Mouse (Mus musculus) hindbrain, embryonic 16.5 days (tissue): ENCODE data around the gene Snrpb. TPM values are rescaled to one million over a fixed set of nuclear protein-coding genes. Genes with fewer than 3 reads are reported as not detected.

ENCODE experiments used
- ATAC-seq: fragments of 200-750 bp; cut with Nextera tagmentation; 2 replicates; pipeline ENCODE4 v1.8.0; 2017; ENCODE audit warnings: moderate TSS enrichment, moderate library complexity
- H3K27ac ChIP-seq: fragments of 300-500 bp; sonication (generic); 2 replicates; pipeline ENCODE4 v1.5.1; 2014; ENCODE audit warnings: low read depth, mild to moderate bottlenecking, control low read depth, low read length, moderate library complexity
- H3K27me3 ChIP-seq: fragments of 300-500 bp; sonication (generic); replicated peaks from 2 replicates; pipeline ENCODE4 v1.6.1; 2014; ENCODE audit warnings: low read length; ENCODE audit not compliant: control insufficient read depth, insufficient read depth
- H3K36me3 ChIP-seq: fragments of 300-500 bp; sonication (generic); 2 replicates; pipeline ENCODE4 v1.6.1; 2014; ENCODE audit warnings: mild to moderate bottlenecking, low read length, moderate library complexity, mixed read lengths; ENCODE audit not compliant: control insufficient read depth, insufficient read depth
- H3K4me1 ChIP-seq: fragments of 300-500 bp; sonication (generic); 2 replicates; pipeline ENCODE4 v1.6.1; 2014; ENCODE audit warnings: low read depth, low read length; ENCODE audit not compliant: control insufficient read depth, insufficient read depth
- H3K4me2 ChIP-seq: fragments of 300-500 bp; sonication (generic); 2 replicates; pipeline ENCODE4 v1.6.1; 2014; ENCODE audit warnings: mild to moderate bottlenecking, low read length, control low read depth, moderate library complexity
- H3K4me3 ChIP-seq: fragments of 300-500 bp; sonication (generic); 2 replicates; pipeline ENCODE4 v1.5.1; 2014; ENCODE audit warnings: mild to moderate bottlenecking, low read length, control low read depth, moderate library complexity
- H3K9ac ChIP-seq: fragments of 300-500 bp; sonication (generic); 2 replicates; pipeline ENCODE4 v1.6.1; 2014; ENCODE audit warnings: low read depth, mild to moderate bottlenecking, control low read depth, low read length, moderate library complexity
- H3K9me3 ChIP-seq: fragments of 300-500 bp; sonication (generic); 2 replicates; pipeline ENCODE4 v1.6.1; 2014; ENCODE audit warnings: mild to moderate bottlenecking, low read length, moderate library complexity; ENCODE audit not compliant: control insufficient read depth
- WGBS: fragments of 180-500 bp; shearing (Covaris S2); extraction: QIAGEN DNeasy Blood & Tissue Kit; methylation state at CpG from one replicate; pipeline ENCODE4 v1.1.7; 2014; 5-methylcytosine and 5-hydroxymethylcytosine counted together
- polyA plus RNA-seq: library from polyadenylated mRNA; unstranded; fragments of >200 nt; fragmentation: Nextera tagmentation; extraction: Ambion mirVana; gene quantifications from 2 replicates; pipeline ENCODE4 v1.2.1, GENCODE M21; 2015

The Snrpb gene
- polyA plus RNA-seq, 1 experiment from 2014 or later, result 298 TPM

GRCm38 (mm10) chr2:130178381-130178705 lies 860 bp downstream of the Snrpb start:
- H3K4me3 ChIP-seq, result peak overlapping the region; percentile 95
- H3K9me3 ChIP-seq, result no peaks in the 10 kb centered on the region
- WGBS, result under 1% methylated on average over 11 of the region's 11 CpGs
- no peak for ATAC-seq
- peak overlapping the region; percentile 100 for H3K9ac ChIP-seq
- H3K4me1 ChIP-seq, result peaks cover 20% of the 10 kb centered on the region
- H3K27me3 ChIP-seq, result no peaks in the 10 kb centered on the region
- peak overlapping the region; percentile 84 for H3K4me2 ChIP-seq
- peak overlapping the region; percentile 96 for H3K27ac ChIP-seq
- H3K36me3 ChIP-seq, result peaks cover 22% of the 10 kb centered on the region

- H3K27me3 ChIP-seq, result no peaks in the 10 kb centered on the region
- no peaks in the 10 kb centered on the region for H3K9me3 ChIP-seq
- WGBS, result 77% methylated on average over 8 of the region's 8 CpGs
- ATAC-seq, result no peak
- H3K4me1 ChIP-seq, result peaks cover 20% of the 10 kb centered on the region
- H3K9ac ChIP-seq, result no peak overlapping the region; the same call in 1 of the 2 replicates
- H3K4me3 ChIP-seq, result no peak overlapping the region
- peaks cover 35% of the 10 kb centered on the region for H3K36me3 ChIP-seq
- H3K4me2 ChIP-seq, result peak overlapping the region; percentile 84; the same call in 1 of the 2 replicates
- H3K27ac ChIP-seq, result no peak overlapping the region
These were observed 2.4 kb downstream of the Snrpb start for GRCm38 (mm10) chr2:130176820-130177219.

DNA sequence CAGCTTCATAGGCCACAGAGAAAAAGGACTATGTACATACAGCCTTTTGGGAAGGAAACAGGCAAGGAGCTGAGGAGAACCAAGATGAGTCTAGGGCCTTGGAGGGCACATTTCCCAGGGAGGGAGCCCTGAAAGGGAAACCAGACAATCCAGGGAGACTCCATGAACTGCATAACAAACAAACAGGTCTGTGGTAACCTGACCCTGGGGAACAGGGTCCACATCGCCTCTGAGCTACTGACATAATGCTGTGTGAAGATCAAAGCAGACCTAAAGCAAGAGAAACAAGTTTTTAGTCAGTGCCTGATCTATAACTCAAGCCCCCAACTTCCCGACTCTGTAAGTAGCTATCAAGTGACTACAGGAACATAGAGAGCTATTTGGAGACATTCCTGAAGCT lies 7.5 kb downstream of the Snrpb start:
- no peak overlapping the region for H3K9ac ChIP-seq
- H3K4me3 ChIP-seq, result no peak overlapping the region
- H3K9me3 ChIP-seq, result no peaks in the 10 kb centered on the region
- no peak overlapping the region for H3K4me2 ChIP-seq
- WGBS, result 93% methylated on average over 2 of the region's 2 CpGs
- ATAC-seq, result no peak
- no peak overlapping the region for H3K27ac ChIP-seq
- no peaks in the 10 kb centered on the region for H3K27me3 ChIP-seq
- peaks cover 3% of the 10 kb centered on the region for H3K4me1 ChIP-seq
- H3K36me3 ChIP-seq, result peaks cover 52% of the 10 kb centered on the region

- Histone ChIP-seq H3K4me1 (peaks cover 4% of the 10 kb centered on the region; the same call in 1 of the 2 replicates), H3K4me3 (no peak overlapping the region), H3K36me3 (peaks cover 26% of the 10 kb centered on the region), H3K4me2 (no peak overlapping the region), H3K9me3 (no peaks in the 10 kb centered on the region), H3K27ac (no peak overlapping the region), H3K9ac (no peak overlapping the region), H3K27me3 (no peaks in the 10 kb centered on the region)
- no peak for ATAC-seq
- WGBS, result 52% methylated on average over 3 of the region's 3 CpGs
These were observed 11.3 kb downstream of the Snrpb start for GRCm38 (mm10) chr2:130167861-130168260.

- WGBS, result 45% methylated on average over 9 of the region's 9 CpGs
- peak overlapping the region; percentile 39; the same call in 1 of the 2 replicates for H3K27ac ChIP-seq
These were observed 12.6 kb downstream of the Snrpb start for GRCm38 (mm10) chr2:130166311-130167214.

DNA sequence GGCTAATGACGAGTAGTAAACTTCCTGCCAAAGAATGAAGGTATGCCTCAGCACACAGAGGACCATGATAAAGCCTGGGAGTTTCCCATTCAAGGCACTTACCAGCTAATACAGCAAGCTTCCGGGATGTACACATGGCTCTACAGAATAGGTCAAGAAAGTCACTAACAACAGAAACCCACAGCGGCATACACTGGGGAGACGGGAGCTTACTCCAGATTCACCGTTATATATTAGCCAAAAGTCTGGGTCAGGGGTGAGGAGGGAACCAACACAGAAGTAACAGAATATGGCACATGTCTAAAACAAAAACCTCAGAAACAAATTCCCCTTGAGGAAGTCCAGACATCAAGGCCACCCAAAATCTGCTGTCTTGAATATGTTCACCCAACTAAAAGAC lies 16.5 kb downstream of the Snrpb start:
- ATAC-seq, result no peak
- Histone ChIP-seq H3K4me3 (no peak overlapping the region), H3K4me2 (no peak overlapping the region), H3K27ac (no peak overlapping the region), H3K4me1 (peaks cover 4% of the 10 kb centered on the region; the same call in 1 of the 2 replicates), H3K9me3 (no peaks in the 10 kb centered on the region), H3K36me3 (no peaks in the 10 kb centered on the region), H3K27me3 (no peaks in the 10 kb centered on the region), H3K9ac (no peak overlapping the region)
- WGBS, result 84% methylated on average over 5 of the region's 5 CpGs

More at GRCm38 (mm10) chr2:130166311-130167214, 12.6 kb downstream of the Snrpb start:
- Histone ChIP-seq H3K27me3 (no peaks in the 10 kb centered on the region), H3K9me3 (no peaks in the 10 kb centered on the region), H3K4me3 (no peak overlapping the region), H3K9ac (no peak overlapping the region), H3K4me2 (no peak overlapping the region), H3K4me1 (peaks cover 4% of the 10 kb centered on the region; the same call in 1 of the 2 replicates), H3K36me3 (peaks cover 14% of the 10 kb centered on the region)
- ATAC-seq, result peak; percentile 84

- 46% methylated on average over 4 of the region's 4 CpGs for WGBS
- ATAC-seq, result no peak
- Histone ChIP-seq H3K4me2 (no peak overlapping the region), H3K36me3 (no peaks in the 10 kb centered on the region), H3K9me3 (no peaks in the 10 kb centered on the region), H3K27me3 (no peaks in the 10 kb centered on the region), H3K4me1 (no peaks in the 10 kb centered on the region), H3K27ac (no peak overlapping the region), H3K9ac (no peak overlapping the region), H3K4me3 (no peak overlapping the region)
These were observed 21.1 kb downstream of the Snrpb start for GRCm38 (mm10) chr2:130158088-130158437.

DNA sequence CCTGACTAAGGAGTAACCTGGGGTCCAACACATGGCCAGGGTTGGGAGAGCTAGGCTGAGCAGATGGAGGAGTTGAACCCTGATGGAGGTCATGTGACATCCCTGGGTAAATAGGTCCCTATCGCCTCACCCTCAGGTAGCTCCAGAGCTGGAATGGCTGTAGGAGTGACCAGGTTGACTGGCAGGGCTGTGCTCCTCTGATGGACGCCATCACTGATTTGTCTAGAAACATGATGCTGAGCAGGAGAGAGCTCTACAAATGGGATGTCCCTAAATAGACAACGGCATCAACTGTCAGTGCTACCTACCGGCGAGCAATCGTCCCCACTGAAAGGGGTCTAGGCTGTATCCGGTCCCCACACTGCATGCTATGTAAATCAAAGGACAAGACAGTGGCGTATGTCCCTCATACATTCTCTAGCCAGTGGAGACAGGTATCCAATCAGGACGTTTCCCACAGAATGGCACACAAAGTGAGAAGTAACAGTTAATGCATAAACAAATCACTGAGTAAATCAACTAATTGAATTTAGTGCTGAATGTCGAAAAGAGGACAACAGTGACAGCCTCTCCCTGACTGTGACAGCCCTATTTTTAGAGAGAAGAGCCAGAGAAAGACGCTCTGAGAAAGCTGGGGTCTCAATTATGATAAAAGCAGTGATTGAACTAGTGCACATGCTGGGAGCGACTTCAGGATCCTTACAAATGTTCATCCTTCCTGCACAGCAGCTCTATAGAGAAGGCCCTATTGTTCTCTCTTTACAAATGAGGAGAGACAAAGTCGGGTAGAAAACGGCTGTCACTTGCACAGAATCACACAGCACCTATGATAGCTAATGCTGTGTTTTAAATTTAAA lies 21.7 kb downstream of the Snrpb start:
- H3K27ac ChIP-seq, result no peak overlapping the region
- no peaks in the 10 kb centered on the region for H3K9me3 ChIP-seq
- no peak overlapping the region for H3K4me2 ChIP-seq
- H3K4me1 ChIP-seq, result no peaks in the 10 kb centered on the region
- no peak for ATAC-seq
- H3K9ac ChIP-seq, result no peak overlapping the region
- H3K4me3 ChIP-seq, result no peak overlapping the region
- H3K27me3 ChIP-seq, result no peaks in the 10 kb centered on the region
- no peaks in the 10 kb centered on the region for H3K36me3 ChIP-seq
- WGBS, result 47% methylated on average over 14 of the region's 14 CpGs

DNA sequence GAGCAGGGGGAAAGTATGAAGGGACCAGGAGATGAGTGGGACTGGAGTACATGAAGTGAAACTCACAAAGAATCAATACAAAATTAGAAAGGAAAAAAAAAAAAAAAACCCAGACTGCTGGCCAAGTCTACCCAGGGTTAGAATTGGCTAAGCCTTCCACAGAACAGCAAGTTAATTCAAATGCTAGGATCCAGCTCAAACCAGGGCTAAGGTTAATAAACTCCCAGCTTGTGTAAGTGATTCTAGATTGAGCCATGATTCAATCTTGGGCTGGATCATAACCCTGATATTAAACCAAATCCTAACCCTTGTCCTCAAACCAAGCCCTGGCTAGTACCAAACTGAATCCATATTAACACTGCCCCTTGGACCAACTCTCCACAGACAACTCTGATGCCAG lies 23.4 kb downstream of the Snrpb start:
- Histone ChIP-seq H3K4me2 (no peak overlapping the region), H3K4me1 (no peaks in the 10 kb centered on the region), H3K4me3 (no peak overlapping the region), H3K36me3 (no peaks in the 10 kb centered on the region), H3K9me3 (no peaks in the 10 kb centered on the region), H3K9ac (no peak overlapping the region), H3K27me3 (no peaks in the 10 kb centered on the region), H3K27ac (no peak overlapping the region)
- ATAC-seq, result no peak
